Mouse (Mus musculus): ENCODE measurements at regions not wholly inside any gene's neighbourhood (a gene's known extent, or its start where the extent isn't known, plus 50 kb on each side); places are given as distances from the start of the nearest gene placed in this dataset.

GRCm38 (mm10) chr14:89405011-89405712 lies 934.0 kb upstream of the Pcdh20 start:
- in situ Hi-C loops (cut with MboI, MseI) = no loop called here

GRCm38 (mm10) chr14:89402568-89403339 lies 931.6 kb upstream of the Pcdh20 start:
- in situ Hi-C loops (cut with MboI, MseI) = no loop called here

- in situ Hi-C loops (cut with MboI, MseI) = no loop called here
These were observed 886.0 kb upstream of the Pcdh20 start for GRCm38 (mm10) chr14:89357050-89357749.

- in situ Hi-C loops (cut with MboI, MseI) = no loop called here
These were observed 876.8 kb upstream of the Pcdh20 start for GRCm38 (mm10) chr14:89347972-89348371.

DNA sequence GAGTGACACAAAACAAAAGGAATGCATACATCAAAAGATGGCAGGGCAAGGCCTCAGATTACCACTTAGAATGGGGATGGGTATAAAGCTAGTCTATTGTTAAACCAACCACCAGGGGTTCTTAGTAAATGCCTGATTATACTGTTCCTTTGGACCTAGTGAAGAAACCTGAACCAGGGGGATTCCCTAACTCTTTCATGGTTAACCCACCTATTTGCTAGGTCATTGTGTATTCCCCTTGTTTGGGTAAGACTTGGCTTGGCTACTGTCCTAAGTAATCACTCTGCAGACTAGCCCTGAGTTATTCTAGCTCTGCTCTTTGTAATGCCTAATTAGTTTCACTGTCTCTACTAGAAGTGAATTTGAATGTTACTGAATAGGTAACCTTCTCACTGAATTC lies 853.9 kb upstream of the Pcdh20 start:
- in situ Hi-C loops (cut with MboI, MseI) = no loop called here

- in situ Hi-C loops (cut with MboI, MseI) = loop anchor here (10.0 kb wide), 1 partner anchor 926 kb away; no protein-coding TSS in a partner anchor
These were observed 837.3 kb upstream of the Pcdh20 start for GRCm38 (mm10) chr14:89308506-89308905.
